Mouse (Mus musculus) layer of hippocampus, adult 8-10 months (tissue): ENCODE results near the gene Cyp2g1. TPM values are rescaled to one million over a fixed set of nuclear protein-coding genes. Genes with fewer than 3 reads are reported as not detected.
A peak's percentile ranks its signal among the peaks of the same experiment; 100 is the strongest.
"Not testable (repeated sequence)": the region's sequence is repeated elsewhere in the genome, so short reads cannot be mapped to it uniquely, and the experiment has no call there.

Source experiments
- DNase-seq, 2 experiments: peaks; one replicate each; pipeline ENCODE4 v3.0.0; 2022; ENCODE audit warnings: low spot score in 2 of 2
- total RNA-seq, 4 experiments: library from RNA; stranded (reverse); gene quantifications; 2 replicates each; pipeline ENCODE4 v1.2.4; 2022

Gene Cyp2g1
- total RNA-seq, result not detected

- DNase-seq, result no peak
These were observed at the start of gene Cyp2g1 for GRCm38 (mm10) chr7:26808592-26808991. Gene Cyp2g1, plus strand, starts transcription at chr7:26808892.

GRCm38 (mm10) chr7:26767084-26767483 is 41.6 kb upstream of the Cyp2g1 start:
- DNase-seq, result no peak

- DNase-seq, result no peak
These were observed 38.7 kb upstream of the Cyp2g1 start for GRCm38 (mm10) chr7:26769881-26770470.

- DNase-seq, result no peak
These were observed 35.7 kb upstream of the Cyp2g1 start for GRCm38 (mm10) chr7:26772866-26773586.

- no peak for DNase-seq
These were observed 32.8 kb upstream of the Cyp2g1 start for GRCm38 (mm10) chr7:26775866-26776265.

- DNase-seq, result no peak
These were observed 30.9 kb upstream of the Cyp2g1 start for GRCm38 (mm10) chr7:26777806-26778205.

GRCm38 (mm10) chr7:26778474-26778873 is 30.2 kb upstream of the Cyp2g1 start:
- DNase-seq, result peak; percentile 14 to 46

- no peak for DNase-seq
These were observed 28.8 kb upstream of the Cyp2g1 start for GRCm38 (mm10) chr7:26779799-26780416.

GRCm38 (mm10) chr7:26780510-26780909 is 28.2 kb upstream of the Cyp2g1 start:
- peak in 1 of 2 experiments; percentile 7 for DNase-seq

GRCm38 (mm10) chr7:26780998-26781766 is 27.5 kb upstream of the Cyp2g1 start:
- no peak for DNase-seq

- no peak for DNase-seq
These were observed 26.9 kb upstream of the Cyp2g1 start for GRCm38 (mm10) chr7:26781767-26782131.

GRCm38 (mm10) chr7:26783163-26783562 is 25.5 kb upstream of the Cyp2g1 start:
- DNase-seq, result peak; percentile 16 to 26

GRCm38 (mm10) chr7:26786013-26786412 is 22.7 kb upstream of the Cyp2g1 start:
- not testable (repeated sequence) for DNase-seq

GRCm38 (mm10) chr7:26789984-26790383 is 18.7 kb upstream of the Cyp2g1 start:
- no peak for DNase-seq

- no peak for DNase-seq
These were observed 8.6 kb upstream of the Cyp2g1 start for GRCm38 (mm10) chr7:26800104-26800503.

GRCm38 (mm10) chr7:26800996-26801395 is 7.7 kb upstream of the Cyp2g1 start:
- no peak for DNase-seq

GRCm38 (mm10) chr7:26831556-26832292 is 23.0 kb downstream of the Cyp2g1 start:
- not testable (repeated sequence) for DNase-seq

- DNase-seq, result not testable (repeated sequence)
These were observed 24.0 kb downstream of the Cyp2g1 start for GRCm38 (mm10) chr7:26832668-26833067.

GRCm38 (mm10) chr7:26835059-26835458 is 26.4 kb downstream of the Cyp2g1 start, which contains the start of gene Cyp2a5:
Gene Cyp2a5, plus strand, starts transcription at chr7:26835305.
- DNase-seq, result not testable (repeated sequence)

- DNase-seq, result not testable (repeated sequence)
These were observed 34.7 kb downstream of the Cyp2g1 start for GRCm38 (mm10) chr7:26843400-26843799.

- DNase-seq, result not testable (repeated sequence)
These were observed 41.4 kb downstream of the Cyp2g1 start for GRCm38 (mm10) chr7:26850063-26850462.
